Mouse (Mus musculus): Measurements from ENCODE around the gene Fcgrt. TPM values are rescaled to one million over a fixed set of nuclear protein-coding genes. Genes with fewer than 3 reads are reported as not detected.

The Fcgrt gene
- polyA plus RNA-seq, 1 experiment from 2014 or later, result 32.0 TPM

DNA sequence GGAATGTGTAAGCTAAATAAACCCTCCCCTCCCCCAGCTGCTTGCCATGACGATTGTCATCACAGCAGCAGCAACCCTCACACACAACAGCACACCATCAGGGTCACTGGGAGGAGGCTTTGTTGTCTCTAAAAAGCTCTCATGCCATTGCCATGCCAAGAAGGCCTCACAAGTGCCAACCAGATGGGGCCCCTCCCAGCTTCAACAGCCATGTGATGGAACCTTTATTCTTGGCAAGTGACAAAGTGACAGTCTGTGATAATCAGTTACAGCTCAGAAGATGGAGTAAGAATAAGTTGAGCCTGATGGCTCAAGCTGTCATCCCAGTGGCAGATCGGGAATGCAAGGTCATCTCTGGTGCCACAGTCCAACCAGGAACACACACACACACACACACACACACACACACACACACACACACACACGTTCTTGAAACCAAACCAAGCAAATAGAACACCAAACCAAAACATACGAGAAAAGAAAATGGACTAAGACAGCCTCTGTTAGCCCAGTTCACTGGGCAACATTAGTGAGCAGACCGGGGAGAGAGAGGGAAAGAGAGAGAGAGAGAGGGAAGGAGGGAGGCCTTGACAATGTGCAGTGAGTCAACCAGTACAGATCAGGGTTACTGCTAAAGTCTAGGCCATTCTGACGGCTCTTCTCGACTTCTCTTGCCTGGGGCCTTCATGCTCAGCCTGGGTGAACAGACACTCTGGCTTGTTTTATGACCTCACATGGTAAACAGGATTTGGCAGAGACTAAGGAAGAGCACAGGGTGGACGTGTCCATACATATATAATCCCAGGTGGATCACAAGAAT lies 36.5 kb upstream of the Fcgrt start:
- H3K27ac ChIP-seq, result no peak overlapping the region
- H3K9me3 ChIP-seq, result no peaks in the 10 kb centered on the region
- H3K4me2 ChIP-seq, result no peak overlapping the region
- no peak overlapping the region for H3K4me3 ChIP-seq
- no peaks in the 10 kb centered on the region for H3K36me3 ChIP-seq (replicated peaks)
- H3K4me1 ChIP-seq, result peaks cover 8% of the 10 kb centered on the region; the same call in 1 of the 2 replicates
- H3K9ac ChIP-seq, result no peak overlapping the region
- H3K27me3 ChIP-seq (replicated peaks), result no peaks in the 10 kb centered on the region
- 81% methylated on average over 8 of the region's 8 CpGs for WGBS
- ATAC-seq (replicated peaks), result no peak

GRCm38 (mm10) chr7:45138403-45138802 lies 34.8 kb upstream of the Fcgrt start:
- ATAC-seq (replicated peaks), result no peak
- Histone ChIP-seq H3K27ac (no peak overlapping the region), H3K4me2 (no peak overlapping the region), H3K4me3 (no peak overlapping the region), H3K9ac (no peak overlapping the region), H3K27me3 (replicated peaks) (no peaks in the 10 kb centered on the region), H3K9me3 (no peaks in the 10 kb centered on the region), H3K36me3 (replicated peaks) (no peaks in the 10 kb centered on the region), H3K4me1 (peaks cover 8% of the 10 kb centered on the region; the same call in 1 of the 2 replicates)
- 84% methylated on average over 1 of the region's 1 CpGs for WGBS

GRCm38 (mm10) chr7:45137171-45138006 lies 33.7 kb upstream of the Fcgrt start:
- Histone ChIP-seq H3K27ac (no peak overlapping the region), H3K4me2 (no peak overlapping the region), H3K27me3 (replicated peaks) (no peaks in the 10 kb centered on the region), H3K36me3 (replicated peaks) (no peaks in the 10 kb centered on the region), H3K9me3 (no peaks in the 10 kb centered on the region), H3K4me1 (peaks cover 8% of the 10 kb centered on the region; the same call in 1 of the 2 replicates), H3K9ac (no peak overlapping the region), H3K4me3 (no peak overlapping the region)
- WGBS, result 83% methylated on average over 12 of the region's 12 CpGs
- no peak for ATAC-seq (replicated peaks)

DNA sequence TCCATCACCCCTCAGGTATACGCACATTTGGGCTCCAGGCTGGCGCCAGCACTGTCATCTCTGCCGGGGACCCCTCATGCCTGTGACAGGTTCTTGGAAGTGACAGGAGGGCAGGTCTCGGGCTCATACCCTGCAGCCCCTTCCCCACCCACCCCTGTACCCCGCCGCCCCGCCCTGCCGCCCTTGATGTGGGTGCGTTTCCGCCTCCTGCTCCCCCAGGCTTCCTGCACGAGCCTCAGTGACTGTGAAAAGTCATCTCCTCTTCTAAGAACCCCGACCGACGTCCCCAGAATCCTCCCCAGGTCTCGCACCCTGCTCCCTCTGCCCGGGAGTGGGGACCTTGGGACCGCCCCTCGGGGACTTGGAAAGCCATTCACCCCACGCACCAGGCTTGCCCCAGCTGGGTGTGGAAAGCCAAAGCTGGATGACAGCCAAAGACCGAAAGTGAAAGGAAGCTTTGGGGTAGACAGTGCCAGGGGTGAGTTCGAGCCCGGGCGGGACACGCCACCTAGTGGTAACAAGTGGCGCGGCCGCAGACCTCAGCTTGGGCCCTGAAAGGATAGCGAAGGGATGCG lies 32.4 kb upstream of the Fcgrt start, which contains the start of the genes Gm45713 and Flt3l:
Gene Gm45713 (minus strand): TSS at position 239 of the 575 bp plus-strand sequence.
Gene Flt3l (minus strand): TSS at position 440 of the 575 bp plus-strand sequence.
- H3K4me2 ChIP-seq, result peak within 1 kb of the TSS; percentile 61
- H3K4me1 ChIP-seq, result peaks cover 8% of the 10 kb centered on the region; the same call in 1 of the 2 replicates
- no peaks in the 10 kb centered on the region for H3K36me3 ChIP-seq (replicated peaks)
- H3K9ac ChIP-seq, result peak within 1 kb of the TSS; percentile 41; the same call in 1 of the 2 replicates
- H3K27me3 ChIP-seq (replicated peaks), result no peaks in the 10 kb centered on the region
- no peaks in the 10 kb centered on the region for H3K9me3 ChIP-seq
- H3K4me3 ChIP-seq, result peak within 1 kb of the TSS; percentile 38
- peak; percentile 79 for ATAC-seq (replicated peaks)
- 4% methylated on average over 29 of the region's 29 CpGs for WGBS
- H3K27ac ChIP-seq, result no peak within 1 kb of the TSS

DNA sequence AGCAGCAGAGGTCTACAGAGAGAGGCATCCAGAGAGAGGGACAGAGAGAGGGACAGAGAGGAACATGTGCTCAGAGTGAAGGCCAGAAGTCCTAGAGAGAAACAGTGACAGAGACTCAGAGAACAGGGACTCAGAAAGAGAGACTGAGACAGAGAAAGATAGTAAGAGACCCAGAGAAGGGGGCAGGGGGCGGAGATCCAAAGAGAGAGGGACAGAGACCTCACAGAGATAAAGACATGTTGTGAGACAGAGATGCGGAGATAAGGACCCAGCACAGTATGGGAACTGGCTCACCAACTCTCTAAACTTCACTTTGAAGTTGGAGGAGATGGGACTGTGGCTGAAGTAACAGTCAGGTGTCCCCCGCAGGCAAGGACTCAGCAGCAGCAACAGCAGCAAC lies 31.7 kb upstream of the Fcgrt start:
- no peaks in the 10 kb centered on the region for H3K27me3 ChIP-seq (replicated peaks)
- no peaks in the 10 kb centered on the region for H3K9me3 ChIP-seq
- no peak overlapping the region for H3K27ac ChIP-seq
- H3K9ac ChIP-seq, result no peak overlapping the region
- ATAC-seq (replicated peaks), result no peak
- H3K4me2 ChIP-seq, result no peak overlapping the region
- H3K36me3 ChIP-seq (replicated peaks), result no peaks in the 10 kb centered on the region
- peaks cover 8% of the 10 kb centered on the region; the same call in 1 of the 2 replicates for H3K4me1 ChIP-seq
- WGBS, result 85% methylated on average over 3 of the region's 3 CpGs
- H3K4me3 ChIP-seq, result no peak overlapping the region

DNA sequence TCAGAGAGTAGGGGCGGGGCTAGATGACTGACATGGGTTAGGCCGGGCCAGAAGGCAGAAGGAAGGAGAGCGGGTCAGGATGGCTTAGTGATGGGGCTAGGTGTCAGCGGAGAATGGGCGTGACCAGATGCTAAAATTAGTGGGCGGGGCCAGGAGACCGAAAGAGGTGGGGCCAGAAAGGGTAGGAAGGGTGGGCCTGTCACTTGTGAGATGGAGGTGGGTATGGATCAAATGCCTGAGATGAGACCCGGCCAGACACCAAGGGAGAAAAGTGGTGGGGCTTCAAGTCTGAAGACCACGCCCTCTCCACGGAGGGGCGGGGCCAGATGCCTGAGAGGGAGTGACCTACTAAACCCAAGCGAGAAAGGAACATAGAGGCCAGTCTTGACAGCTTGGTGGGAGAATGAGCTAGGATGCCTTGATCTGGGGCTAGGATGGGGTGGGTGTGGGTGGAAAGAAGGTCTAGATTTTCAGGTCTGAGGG lies 30.9 kb upstream of the Fcgrt start:
- no peaks in the 10 kb centered on the region for H3K9me3 ChIP-seq
- WGBS, result 8% methylated on average over 12 of the region's 12 CpGs
- ATAC-seq (replicated peaks), result no peak

GRCm38 (mm10) chr7:45133446-45134159 lies 30.0 kb upstream of the Fcgrt start:
- no peak for ATAC-seq (replicated peaks)
- H3K27me3 ChIP-seq (replicated peaks), result no peaks in the 10 kb centered on the region
- H3K4me1 ChIP-seq, result peaks cover 16% of the 10 kb centered on the region; the same call in 1 of the 2 replicates
- H3K4me3 ChIP-seq, result no peak overlapping the region
- no peaks in the 10 kb centered on the region for H3K9me3 ChIP-seq
- H3K9ac ChIP-seq, result no peak overlapping the region
- H3K27ac ChIP-seq, result no peak overlapping the region
- no peaks in the 10 kb centered on the region for H3K36me3 ChIP-seq (replicated peaks)
- H3K4me2 ChIP-seq, result no peak overlapping the region
- 75% methylated on average over 8 of the region's 8 CpGs for WGBS

More for the DNA sequence above, 30.9 kb upstream of the Fcgrt start:
- Histone ChIP-seq H3K36me3 (replicated peaks) (no peaks in the 10 kb centered on the region), H3K27me3 (replicated peaks) (no peaks in the 10 kb centered on the region), H3K4me1 (peaks cover 10% of the 10 kb centered on the region; the same call in 1 of the 2 replicates), H3K9ac (no peak overlapping the region), H3K27ac (no peak overlapping the region), H3K4me2 (no peak overlapping the region), H3K4me3 (no peak overlapping the region)

GRCm38 (mm10) chr7:45131850-45132249 lies 28.2 kb upstream of the Fcgrt start:
- Histone ChIP-seq H3K4me1 (peaks cover 25% of the 10 kb centered on the region), H3K4me2 (no peak overlapping the region), H3K27me3 (replicated peaks) (no peaks in the 10 kb centered on the region), H3K36me3 (replicated peaks) (peaks cover 5% of the 10 kb centered on the region; the same call in 1 of the 2 replicates), H3K4me3 (no peak overlapping the region), H3K9ac (no peak overlapping the region), H3K9me3 (no peaks in the 10 kb centered on the region), H3K27ac (no peak overlapping the region)
- no peak for ATAC-seq (replicated peaks)
- 79% methylated on average over 11 of the region's 11 CpGs for WGBS

GRCm38 (mm10) chr7:45129776-45130512 lies 26.3 kb upstream of the Fcgrt start:
- Histone ChIP-seq H3K4me1 (peaks cover 35% of the 10 kb centered on the region), H3K4me2 (peak overlapping the region; percentile 64), H3K27me3 (replicated peaks) (no peaks in the 10 kb centered on the region), H3K36me3 (replicated peaks) (peaks cover 23% of the 10 kb centered on the region), H3K9me3 (no peaks in the 10 kb centered on the region), H3K4me3 (peak overlapping the region; percentile 66), H3K9ac (no peak overlapping the region), H3K27ac (peak overlapping the region; percentile 93; the same call in 1 of the 2 replicates)
- no peak for ATAC-seq (replicated peaks)
- 55% methylated on average over 15 of the region's 15 CpGs for WGBS

GRCm38 (mm10) chr7:45129318-45129717 lies 25.7 kb upstream of the Fcgrt start:
- no peak for ATAC-seq (replicated peaks)

More at GRCm38 (mm10) chr7:45129318-45129717, 25.7 kb upstream of the Fcgrt start:
- H3K9me3 ChIP-seq, result no peaks in the 10 kb centered on the region
- peaks cover 39% of the 10 kb centered on the region for H3K4me1 ChIP-seq
- H3K36me3 ChIP-seq (replicated peaks), result peaks cover 23% of the 10 kb centered on the region
- H3K27ac ChIP-seq, result peak overlapping the region; percentile 93
- H3K4me3 ChIP-seq, result peak overlapping the region; percentile 66
- peak overlapping the region; percentile 54 for H3K9ac ChIP-seq
- H3K4me2 ChIP-seq, result peak overlapping the region; percentile 64
- 1% methylated on average over 17 of the region's 17 CpGs for WGBS
- no peaks in the 10 kb centered on the region for H3K27me3 ChIP-seq (replicated peaks)

Measured in midbrain, embryonic 15.5 days (tissue).